Mouse (Mus musculus): ENCODE results near the gene Tle1.

Gene Tle1

DNA sequence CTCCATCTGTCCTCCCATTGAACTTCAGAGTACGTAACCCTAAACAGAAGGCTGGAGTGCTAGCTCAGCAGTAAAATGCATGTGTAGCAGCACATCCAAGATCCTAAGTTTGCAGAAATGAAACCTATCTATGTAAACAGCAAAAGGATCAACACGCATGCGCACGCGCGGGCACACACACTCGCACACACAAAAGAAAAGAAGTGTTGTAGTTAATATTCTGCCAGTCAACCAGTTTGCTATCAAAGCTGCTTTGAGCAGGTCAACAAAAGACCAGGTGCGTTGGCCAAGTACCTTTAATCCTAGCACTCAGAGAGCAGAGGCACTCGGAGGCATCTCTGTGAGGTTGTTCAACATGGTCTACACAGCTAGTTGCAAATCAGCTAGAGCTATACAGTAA, 35.0 kb downstream of the Tle1 start:
- DNase-seq (ENCODE audit: low spot score in 2 of 2), result no peak

DNA sequence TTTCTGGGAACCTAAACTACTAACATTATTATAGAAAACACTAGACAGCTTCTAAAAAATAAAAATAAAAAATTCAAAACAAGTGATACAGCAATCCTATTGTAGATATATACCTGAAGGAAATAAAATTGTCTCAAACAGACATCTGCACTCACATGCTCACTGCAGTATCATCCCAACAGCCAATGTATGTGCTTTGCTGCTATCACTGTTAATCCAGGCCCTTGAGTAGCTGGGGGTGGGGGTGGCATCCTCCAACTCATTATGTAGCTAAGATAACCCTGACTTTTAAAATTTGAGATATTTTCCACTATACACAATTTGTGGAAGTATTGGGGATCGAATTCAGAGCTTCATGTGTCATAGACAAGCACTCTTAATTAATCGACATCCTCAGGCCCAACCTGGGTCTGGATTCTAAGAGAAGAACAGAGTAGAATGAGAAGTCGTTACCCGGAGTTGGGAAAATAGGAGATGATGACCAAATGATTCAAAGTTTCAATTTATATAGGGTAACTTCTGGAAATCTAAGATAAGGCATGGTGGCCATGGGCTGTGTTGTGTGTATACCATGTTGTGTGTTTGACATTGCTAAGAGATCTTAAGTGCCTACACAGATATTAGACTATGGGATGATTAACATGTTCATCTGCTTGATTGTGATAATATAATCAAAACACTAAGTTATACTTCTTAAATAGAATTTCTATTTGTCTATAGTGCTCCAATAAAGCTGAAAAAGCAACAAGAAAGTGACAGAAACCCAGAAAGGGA, 38.1 kb downstream of the Tle1 start:
- no peak for DNase-seq (ENCODE audit: low spot score in 2 of 2)

DNA sequence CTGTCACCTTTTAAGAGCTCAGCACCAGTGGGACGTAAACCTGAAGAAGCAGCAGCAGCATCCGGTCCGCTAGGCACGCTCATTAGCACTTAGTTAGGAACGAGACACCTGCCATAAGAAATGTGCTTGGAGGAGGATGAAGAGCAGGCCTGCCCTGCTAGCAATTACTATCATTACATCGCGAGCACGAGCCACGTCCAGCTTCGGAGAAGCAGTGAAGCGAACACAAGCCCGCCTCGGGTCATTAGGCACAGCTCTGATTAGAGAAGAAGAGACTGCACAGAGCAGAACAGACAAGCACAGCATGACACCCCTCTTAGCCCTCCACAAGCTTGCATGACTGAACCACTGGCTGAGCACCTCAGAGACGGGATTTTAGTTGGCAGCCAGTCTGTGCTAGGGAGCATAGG, 40.6 kb downstream of the Tle1 start:
- DNase-seq (ENCODE audit: low spot score in 2 of 2), result no peak

DNA sequence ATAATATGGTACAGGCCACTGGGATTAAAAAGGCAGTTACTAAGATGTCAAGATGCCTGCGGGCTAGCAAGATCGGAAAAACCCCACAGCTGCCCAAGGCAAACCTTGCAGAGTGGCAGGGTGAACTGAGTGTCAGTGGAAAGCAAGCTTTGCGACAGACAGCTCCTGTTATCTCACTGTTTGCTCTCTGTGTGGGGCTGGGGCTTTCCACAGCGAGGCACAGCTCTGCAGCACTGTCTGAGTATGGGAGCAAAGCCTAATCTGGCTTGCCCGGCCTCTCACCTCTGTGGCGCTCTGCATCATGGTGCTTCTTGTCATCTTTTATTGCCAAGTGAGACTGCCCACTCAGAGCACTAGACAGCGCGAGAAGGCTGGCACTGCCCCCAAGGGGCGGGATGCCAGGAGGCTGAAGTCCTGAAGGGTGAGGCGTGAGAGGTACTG, 42.8 kb downstream of the Tle1 start:
- no peak for DNase-seq (ENCODE audit: low spot score in 2 of 2)

DNA sequence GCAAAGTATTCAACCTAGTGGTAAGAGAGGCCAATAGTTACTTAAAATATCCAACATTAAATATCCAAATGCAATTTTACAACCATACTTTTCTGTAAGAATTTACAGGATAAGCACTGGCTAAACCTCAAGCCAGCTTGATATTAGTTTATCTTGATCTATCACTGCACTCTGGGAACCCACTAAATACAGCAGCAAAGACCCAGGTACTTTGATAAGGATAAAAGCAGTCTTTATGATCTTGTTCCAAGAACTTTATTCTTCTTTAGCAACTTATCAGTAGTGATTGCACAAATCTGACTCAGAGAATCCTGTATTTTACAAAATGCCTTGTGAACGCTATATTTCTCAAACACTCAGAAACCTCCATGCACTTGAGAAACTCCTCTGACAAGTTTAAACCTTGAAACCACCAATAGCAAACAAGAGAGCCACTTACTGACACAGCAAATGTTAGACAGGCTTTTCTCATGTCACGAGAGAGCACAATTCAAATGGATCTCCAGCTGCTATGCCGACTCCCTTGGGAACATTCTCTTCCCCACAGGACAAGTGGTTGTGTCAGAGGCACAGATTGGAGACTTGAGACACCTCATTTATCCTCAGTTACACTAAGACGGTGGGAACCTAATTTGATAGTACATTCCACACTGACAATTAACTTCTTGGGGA, 50.1 kb downstream of the Tle1 start:
- DNase-seq (ENCODE audit: low spot score in 2 of 2), result no peak

DNA sequence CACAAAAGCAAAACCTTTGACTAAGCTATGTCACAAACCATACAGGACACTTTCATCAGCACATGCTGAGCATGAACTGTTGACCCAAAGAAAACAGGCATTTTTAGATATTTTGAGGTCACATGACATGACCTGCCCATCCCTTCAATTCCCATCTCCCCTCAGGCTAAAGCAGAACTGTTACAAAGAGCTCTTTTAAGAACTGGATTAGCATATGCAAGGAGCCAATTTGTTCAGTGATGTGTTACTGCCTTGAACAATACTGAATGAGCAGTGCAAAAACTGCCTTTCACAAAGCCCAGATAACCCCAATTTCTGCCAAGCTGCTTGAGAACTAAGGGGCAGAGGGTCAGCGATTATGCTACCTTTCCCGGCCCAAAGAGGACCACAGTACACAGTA, 54.7 kb downstream of the Tle1 start:
- DNase-seq (ENCODE audit: low spot score in 2 of 2), result no peak

DNA sequence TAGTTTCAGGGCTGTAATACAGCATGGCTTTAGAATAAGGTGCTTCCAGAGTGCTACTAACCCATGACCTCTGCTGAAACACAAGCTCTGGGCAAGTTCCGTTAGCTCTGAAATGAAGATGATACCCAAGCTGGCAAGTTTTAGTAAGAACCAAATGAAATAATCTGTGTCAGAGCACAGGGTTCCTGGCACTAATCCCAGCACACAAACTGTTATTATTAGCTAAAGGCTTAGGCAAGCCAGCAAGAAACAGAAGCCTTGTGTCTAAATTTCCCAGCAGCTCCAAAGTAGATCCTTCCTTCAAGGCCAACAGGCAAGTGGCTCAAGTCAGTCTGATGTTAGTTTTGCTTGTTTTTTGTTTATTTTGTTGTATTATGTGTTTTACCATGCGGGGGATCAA, 56.2 kb downstream of the Tle1 start:
- DNase-seq (ENCODE audit: low spot score in 2 of 2), result no peak

DNA sequence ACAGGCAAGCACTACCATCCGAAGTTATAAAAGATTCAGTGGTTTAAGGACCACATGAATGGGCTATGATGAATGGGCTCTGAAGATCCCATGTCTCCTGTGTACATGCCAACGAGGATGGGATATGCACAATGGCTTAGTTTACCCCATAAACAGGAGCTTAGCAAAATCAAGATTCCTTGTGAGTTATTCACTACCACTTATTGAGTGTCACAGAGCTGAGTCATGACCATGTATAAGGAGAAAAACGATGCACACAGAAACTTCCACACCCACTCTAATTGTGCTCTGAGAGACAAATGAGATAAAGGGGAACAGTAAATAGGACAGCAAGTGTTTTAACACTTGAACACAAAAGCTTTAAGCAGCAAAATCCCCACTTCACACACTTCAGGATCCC, 60.0 kb downstream of the Tle1 start:
- no peak for DNase-seq (ENCODE audit: low spot score in 2 of 2)

DNA sequence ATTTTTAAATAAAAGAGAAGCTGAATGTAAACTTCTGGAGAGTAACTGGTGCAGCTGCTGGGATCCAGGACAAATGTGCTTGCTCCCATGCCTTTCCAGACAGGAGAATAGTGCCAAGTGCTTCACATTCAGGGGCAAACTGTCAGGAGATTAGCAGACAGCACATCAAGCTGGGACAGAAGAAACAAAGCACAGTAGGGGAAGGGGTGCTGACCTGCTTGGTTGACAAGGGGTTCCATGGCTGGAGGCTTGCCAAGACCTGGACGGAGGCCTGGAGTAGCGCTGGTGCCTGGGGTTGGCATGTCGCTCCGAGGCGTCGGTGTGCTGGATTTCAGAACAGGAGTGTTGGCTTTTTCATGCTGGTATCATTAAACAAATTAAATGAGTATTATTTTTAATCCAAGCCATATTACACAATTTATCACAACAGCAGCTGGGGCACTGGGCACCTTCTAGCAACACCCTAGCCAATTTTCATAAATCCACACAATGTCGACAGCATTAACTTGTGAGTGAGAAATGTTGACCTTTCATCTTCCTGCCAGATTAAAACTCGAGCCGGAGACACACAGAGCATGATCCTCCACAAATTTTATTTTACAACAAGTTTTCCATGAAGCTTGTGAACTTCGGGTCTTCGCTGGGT, 61.1 kb downstream of the Tle1 start:
- DNase-seq (ENCODE audit: low spot score in 2 of 2), result no peak

DNA sequence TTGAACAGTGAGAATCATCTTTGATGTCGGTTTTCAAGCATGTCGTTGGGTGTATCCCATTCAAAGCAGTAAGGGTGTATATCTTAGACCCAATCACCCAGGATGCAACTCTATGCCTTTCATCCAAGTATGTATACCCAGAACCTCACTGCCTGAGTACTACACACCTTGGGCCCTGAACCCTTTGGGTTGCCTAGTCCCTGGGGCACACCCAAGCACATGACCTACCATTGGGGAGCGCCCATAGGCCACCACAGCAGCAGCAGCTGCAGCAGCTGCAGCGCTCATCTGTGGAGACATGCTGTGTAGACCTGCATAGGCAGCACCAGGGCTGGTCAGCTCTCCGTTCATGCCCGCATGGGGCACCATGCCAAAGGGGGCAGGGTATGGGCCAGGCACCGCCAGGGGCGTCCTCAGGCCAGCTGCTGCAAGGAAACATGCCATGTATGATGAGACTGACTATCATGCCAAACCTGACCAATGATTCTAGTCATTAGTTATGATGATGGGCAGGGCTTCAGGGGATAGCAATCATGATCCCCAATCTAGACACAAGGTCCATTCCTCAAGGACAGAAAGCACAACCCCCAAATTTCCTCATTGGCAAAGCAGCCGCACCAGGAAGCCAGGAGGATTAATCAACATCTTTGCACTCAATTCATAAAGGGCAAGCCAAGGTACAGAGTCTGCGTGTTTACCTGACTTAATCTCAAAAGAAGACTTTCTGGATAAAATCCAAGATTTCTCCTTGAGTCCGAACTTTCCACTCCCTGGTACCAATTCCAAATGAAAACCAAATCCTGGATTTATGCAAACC, 62.2 kb downstream of the Tle1 start:
- no peak for DNase-seq (ENCODE audit: low spot score in 2 of 2)

DNA sequence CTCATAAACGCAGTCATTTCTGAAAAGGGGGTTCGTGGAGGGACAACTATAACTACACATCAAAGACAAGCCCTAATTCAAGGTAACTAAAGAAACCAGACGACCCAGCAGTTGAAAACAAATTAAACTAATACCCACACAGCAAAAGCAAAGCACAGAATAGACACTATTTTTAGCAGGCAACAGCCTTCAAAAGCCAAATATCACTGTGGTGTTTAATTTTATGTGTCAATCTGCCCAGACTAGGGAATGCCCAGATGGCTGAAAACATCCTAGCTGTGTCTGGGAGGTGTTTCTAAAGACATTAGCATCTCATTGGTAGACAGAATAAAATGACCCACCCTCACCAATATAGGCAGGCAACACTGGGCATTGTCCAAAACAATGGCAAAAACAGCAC, 68.1 kb downstream of the Tle1 start:
- DNase-seq (ENCODE audit: low spot score in 2 of 2), result no peak

DNA sequence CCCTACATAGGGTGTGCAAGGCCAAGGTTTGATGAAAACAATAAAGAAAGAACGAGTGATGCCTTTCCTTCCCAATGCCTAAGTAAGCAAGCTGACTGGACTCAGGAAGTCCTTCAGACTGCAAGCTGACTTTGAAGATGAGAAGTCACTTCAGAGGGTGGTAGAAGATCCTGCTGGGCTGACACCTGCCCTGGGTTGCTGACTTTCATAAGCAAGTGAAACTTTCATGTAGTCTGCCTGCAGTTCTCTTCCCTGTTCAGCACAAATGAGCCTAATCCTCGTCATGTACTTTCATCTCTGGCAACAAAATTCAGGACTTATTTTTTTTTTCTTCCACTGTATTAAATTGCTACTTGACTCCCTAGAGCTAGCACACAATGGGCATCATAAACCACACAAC, 73.1 kb downstream of the Tle1 start:
- DNase-seq (ENCODE audit: low spot score in 2 of 2), result no peak

DNA sequence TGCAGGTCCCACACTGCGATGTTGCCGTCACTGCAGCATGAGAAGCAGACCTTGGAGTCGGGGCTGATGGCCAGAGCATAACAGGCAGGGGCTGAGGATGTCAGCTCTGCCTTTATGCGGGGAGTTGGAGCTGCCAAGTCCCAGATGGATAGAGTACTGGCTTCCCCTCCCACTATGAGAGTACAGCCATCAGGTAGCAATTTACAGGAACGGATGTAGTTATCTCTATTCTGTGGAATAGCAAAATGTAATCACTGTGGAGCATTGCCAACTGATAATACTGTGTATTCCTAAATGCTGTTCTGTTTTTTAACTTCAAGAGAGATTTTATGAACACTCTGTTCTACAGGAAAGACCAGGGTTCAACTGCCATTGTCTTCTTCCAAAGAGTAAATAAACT, 75.9 kb downstream of the Tle1 start:
- no peak for DNase-seq (ENCODE audit: low spot score in 2 of 2)

DNA sequence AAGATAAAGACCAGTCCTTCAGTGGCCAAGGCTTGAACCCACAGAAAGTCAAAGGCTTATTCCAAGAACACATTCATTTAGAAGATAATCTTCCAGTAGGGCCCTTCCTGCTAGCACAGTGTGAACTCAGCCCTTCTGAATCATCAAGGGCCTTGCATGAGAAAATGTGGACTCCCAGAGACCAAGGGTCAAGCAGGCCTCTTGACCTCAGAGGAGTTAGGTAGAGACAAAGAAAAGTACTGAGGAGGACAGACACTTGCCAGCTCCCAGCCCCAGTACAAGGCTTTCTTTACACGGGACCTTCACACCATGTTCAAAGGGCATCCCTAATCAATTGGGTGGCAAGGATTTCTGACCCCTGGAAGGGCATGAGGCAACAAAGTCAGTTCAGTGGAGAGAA, 77.9 kb downstream of the Tle1 start:
- DNase-seq (ENCODE audit: low spot score in 2 of 2), result no peak

DNA sequence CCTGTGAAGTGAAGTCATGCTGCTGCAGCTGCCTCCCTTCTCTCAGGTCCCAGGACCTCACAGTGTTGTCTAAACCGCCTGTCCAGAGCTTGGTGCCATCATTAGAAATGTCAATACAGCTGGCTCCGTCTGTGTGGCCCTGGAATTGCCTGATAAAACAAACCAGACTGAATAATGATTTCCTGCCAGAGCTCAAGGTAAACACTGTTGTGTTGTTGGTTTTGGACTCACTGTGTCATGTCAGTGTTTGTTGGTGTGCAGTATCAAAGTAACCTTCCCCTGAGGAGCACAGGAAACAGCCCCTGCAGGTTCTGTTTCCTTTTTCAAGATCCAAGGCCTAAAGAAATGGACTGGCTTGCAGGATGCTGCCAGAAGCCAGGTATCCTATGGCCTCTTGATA, 78.4 kb downstream of the Tle1 start:
- no peak for DNase-seq (ENCODE audit: low spot score in 2 of 2)

DNA sequence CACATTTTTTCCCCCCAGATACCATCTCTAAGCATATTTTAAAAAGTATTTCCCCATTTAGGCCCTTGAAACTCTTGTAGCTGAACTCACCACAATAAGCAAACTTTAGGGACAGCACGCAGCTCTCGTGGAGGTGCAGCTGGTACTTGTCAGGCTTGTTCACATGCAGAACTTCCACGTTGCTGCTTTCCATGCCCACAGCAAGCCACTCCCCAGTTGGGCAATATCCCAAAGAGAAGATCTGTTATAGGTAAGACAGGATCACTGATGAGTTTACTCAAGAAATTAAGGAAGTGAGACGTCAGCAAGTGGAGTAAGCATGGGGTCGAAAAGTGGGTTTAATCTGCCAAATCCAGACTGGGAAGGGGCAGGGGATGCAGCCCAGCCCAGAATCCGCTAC, 80.7 kb downstream of the Tle1 start:
- DNase-seq (ENCODE audit: low spot score in 2 of 2), result no peak

DNA sequence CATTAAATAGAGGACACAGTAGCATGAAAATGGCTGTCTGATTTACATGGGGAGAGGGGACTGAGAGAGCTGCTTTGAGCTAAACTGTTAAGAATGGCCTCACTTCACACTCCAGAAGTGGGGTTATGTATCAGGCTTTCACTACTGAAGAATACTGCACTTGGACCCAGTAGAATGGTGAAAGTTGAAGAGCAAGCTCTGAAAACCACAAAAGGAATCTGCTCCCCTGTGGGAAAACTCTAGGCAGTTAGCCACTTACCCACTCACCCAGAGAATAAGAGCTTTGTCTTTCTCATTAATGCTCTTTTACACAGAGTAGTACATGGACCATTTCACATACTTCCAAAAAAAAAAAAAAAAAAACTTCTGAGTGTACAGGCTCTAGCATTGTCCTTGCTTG, 95.0 kb downstream of the Tle1 start:
- no peak for DNase-seq (ENCODE audit: low spot score in 2 of 2)

DNA sequence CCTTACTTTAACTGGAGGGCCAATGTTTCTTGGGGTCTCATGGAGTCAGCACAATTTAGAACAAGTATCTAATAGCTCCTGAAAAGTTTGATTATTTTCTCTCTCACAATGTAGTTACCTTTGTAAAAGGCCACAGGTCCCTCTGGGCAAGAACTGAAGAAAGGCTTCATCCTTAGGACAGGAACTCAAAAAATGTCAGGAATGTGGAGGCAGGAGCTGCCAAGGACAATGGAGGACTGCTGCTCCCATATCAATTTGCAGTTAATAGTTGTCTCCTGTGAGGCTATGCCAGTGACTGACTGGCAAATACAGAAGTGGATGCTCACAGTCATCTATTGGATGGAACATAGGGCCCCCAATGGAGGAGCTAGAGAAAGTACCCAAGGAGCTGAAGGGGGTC, 96.5 kb downstream of the Tle1 start:
- no peak for DNase-seq (ENCODE audit: low spot score in 2 of 2)

DNA sequence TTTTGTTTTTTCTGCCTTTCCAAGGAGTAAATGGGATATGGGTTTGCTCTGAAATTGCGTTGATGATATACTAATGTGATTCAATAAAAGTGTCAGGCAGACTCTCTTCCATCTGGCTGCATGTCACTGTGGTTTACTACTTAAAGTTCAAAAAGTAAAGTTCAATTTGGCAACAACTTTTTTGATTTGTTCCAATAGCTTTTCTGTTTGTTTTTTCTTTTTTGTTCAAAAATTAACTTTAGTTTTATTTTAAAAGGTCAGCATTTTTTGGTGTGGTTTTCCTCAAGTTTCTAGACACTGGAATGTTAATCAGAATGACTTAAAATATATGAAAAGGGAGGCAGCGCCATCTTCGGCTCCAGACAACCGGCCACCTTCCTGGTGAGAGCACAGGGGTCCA, 112.9 kb downstream of the Tle1 start:
- no peak for DNase-seq (ENCODE audit: low spot score in 2 of 2)

DNA sequence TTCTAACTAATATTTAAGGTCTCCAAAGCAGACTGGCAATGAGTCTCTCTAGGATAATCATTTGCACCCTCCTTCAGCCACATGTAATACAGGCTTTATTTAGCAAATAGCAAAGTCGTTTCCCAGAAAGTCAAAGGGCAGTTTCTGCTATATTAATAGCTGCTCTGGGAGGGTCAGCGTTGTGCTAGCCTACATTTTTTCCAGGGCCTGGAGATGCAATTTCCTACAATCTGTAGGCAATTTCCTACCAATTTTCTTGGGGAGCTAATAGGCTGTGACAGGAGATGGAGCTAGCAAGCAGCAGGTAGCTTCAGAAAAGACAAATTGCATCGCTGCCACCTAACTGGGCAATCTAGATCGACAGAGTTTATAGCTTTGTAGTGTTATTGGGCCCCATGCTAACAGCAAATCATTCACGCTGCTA, 131.6 kb downstream of the Tle1 start:
- no peak for DNase-seq (ENCODE audit: low spot score in 2 of 2)

DNA sequence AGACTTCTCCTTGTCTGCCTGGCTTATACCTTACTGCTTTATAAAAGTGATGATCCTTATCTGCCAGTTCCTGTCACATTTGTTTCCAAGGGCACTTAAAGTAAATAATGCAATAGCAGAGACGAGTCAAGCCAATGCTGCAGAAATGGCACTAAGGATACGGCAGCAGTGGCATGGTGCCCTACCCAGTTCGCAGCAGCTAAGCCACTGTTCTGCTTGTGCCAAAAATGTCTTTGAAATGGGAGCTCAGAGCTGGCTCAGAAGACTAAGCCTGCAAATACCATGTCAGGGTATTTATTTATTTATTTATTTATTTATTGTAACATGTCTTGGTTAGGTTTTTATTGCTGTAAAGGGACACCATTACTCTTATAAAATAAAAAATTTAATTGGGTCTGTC, 132.8 kb downstream of the Tle1 start:
- no peak for DNase-seq (ENCODE audit: low spot score in 2 of 2)

Measured in right cerebral cortex, adult 2 months (tissue).